Mouse (Mus musculus): ENCODE results near the gene Degs2.

The Degs2 gene

GRCm38 (mm10) chr12:108647784-108648183 lies 54.3 kb downstream of the Degs2 start:
- DNase-seq = no peak

- no peak for DNase-seq
These were observed 55.9 kb downstream of the Degs2 start for GRCm38 (mm10) chr12:108646234-108646633.

GRCm38 (mm10) chr12:108642019-108642418 lies 60.1 kb downstream of the Degs2 start:
- DNase-seq = no peak

- DNase-seq = no peak
These were observed 63.0 kb downstream of the Degs2 start for GRCm38 (mm10) chr12:108639126-108639525.

- no peak for DNase-seq
These were observed 64.7 kb downstream of the Degs2 start for GRCm38 (mm10) chr12:108637440-108637839.

- no peak for DNase-seq
These were observed 66.6 kb downstream of the Degs2 start for GRCm38 (mm10) chr12:108635501-108635900.

- no peak for DNase-seq
These were observed 68.1 kb downstream of the Degs2 start for GRCm38 (mm10) chr12:108634031-108634430.

GRCm38 (mm10) chr12:108632501-108632900 lies 69.6 kb downstream of the Degs2 start:
- DNase-seq = no peak

- DNase-seq = no peak
These were observed 71.1 kb downstream of the Degs2 start for GRCm38 (mm10) chr12:108630741-108631688.

- no peak for DNase-seq
These were observed 72.6 kb downstream of the Degs2 start for GRCm38 (mm10) chr12:108629556-108629955.

All from cerebellum, postnatal 25 days (tissue).